Mouse (Mus musculus): ENCODE measurements around the gene Olfr776. TPM values are rescaled to one million over a fixed set of nuclear protein-coding genes. Genes with fewer than 3 reads are reported as not detected.
"Not testable (repeated sequence)": the region's sequence is repeated elsewhere in the genome, so short reads cannot be mapped to it uniquely, and the experiment has no call there.

Olfr776 gene
- polyA plus RNA-seq (2014; fragmentation: Nextera tagmentation; extraction: Ambion mirVana): not detected in 2 replicates

DNA sequence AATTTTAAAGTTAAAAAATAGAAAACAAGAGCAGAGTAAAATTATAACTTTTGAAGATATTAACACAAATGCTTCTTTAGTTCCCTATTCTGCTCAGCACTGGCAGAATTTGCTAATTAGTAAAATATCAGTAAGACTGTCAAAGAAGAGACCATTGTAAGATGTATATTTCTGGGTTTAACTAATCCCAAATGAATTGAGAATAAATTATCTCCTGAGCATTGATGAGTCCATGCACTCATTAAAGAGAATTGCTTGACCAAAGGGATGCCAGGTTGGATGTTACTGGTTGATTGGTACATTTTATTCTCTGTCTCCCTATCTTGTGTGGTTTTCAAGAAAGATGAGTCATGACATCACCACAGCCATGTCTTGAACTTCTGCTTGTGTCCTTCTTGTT is at the start of gene Olfr776:
Gene Olfr776, plus strand, starts transcription at position 301 of the 400 bp plus-strand sequence.
- no peak within 1 kb of the TSS for H3K9ac ChIP-seq (replicated peaks; ENCODE audit: low read length)
- no peaks in the 10 kb centered on the region for H3K9me3 ChIP-seq (replicated peaks; ENCODE audit: control insufficient read depth, low read length)
- no peaks in the 10 kb centered on the region for H3K36me3 ChIP-seq (replicated peaks; ENCODE audit: control insufficient read depth, insufficient read depth, low read depth, low read length)
- no peak within 1 kb of the TSS for H3K27ac ChIP-seq (replicated peaks; ENCODE audit: low read depth, low read length)
- DNase-seq (ENCODE audit: low spot score): no peak
- ATAC-seq (replicated peaks; ENCODE audit: insufficient number of reproducible peaks, low FRiP score, low TSS enrichment, low read depth): no peak
- H3K27me3 ChIP-seq (ENCODE audit: control insufficient read depth, insufficient read depth, low read length): no peaks in the 10 kb centered on the region
- no peak within 1 kb of the TSS for H3K4me2 ChIP-seq (ENCODE audit: low read depth, low read length)
- no peaks in the 10 kb centered on the region for H3K4me1 ChIP-seq (ENCODE audit: control insufficient read depth, insufficient read depth, low read length)
- no peak within 1 kb of the TSS for H3K4me3 ChIP-seq (ENCODE audit: low read depth, low read length)

DNA sequence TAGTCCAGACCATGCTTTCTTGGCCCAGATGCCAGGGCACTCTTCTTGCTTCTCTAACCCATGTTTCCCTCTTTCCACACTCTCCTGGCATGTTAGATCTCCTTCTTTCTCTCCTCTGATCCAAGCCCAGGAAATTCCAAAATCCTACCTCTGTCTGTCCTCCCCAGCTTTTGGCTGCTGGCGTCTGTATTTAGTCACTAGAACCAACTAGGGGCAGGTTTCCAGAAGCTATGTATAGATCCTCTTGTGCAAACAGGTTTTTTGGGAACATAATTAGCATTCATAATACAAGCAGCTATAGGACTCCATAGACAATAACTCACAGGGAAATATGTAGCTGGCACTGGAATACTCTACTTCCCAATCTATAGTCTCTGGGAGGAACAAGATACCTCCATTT is 28.2 kb upstream of the Olfr776 start:
- H3K4me3 ChIP-seq (ENCODE audit: low read depth, low read length): no peak overlapping the region
- H3K4me2 ChIP-seq (ENCODE audit: low read depth, low read length): no peak overlapping the region
- 88% methylated on average over 1 of the region's 1 CpGs for WGBS
- H3K9me3 ChIP-seq (replicated peaks; ENCODE audit: control insufficient read depth, low read length): no peaks in the 10 kb centered on the region
- no peak for ATAC-seq (replicated peaks; ENCODE audit: insufficient number of reproducible peaks, low FRiP score, low TSS enrichment, low read depth)
- H3K9ac ChIP-seq (replicated peaks; ENCODE audit: low read length): no peak overlapping the region
- no peaks in the 10 kb centered on the region for H3K4me1 ChIP-seq (ENCODE audit: control insufficient read depth, insufficient read depth, low read length)
- DNase-seq (ENCODE audit: low spot score): no peak
- H3K36me3 ChIP-seq (replicated peaks; ENCODE audit: control insufficient read depth, insufficient read depth, low read depth, low read length): no peaks in the 10 kb centered on the region
- no peaks in the 10 kb centered on the region for H3K27me3 ChIP-seq (ENCODE audit: control insufficient read depth, insufficient read depth, low read length)
- no peak overlapping the region for H3K27ac ChIP-seq (replicated peaks; ENCODE audit: low read depth, low read length)

DNA sequence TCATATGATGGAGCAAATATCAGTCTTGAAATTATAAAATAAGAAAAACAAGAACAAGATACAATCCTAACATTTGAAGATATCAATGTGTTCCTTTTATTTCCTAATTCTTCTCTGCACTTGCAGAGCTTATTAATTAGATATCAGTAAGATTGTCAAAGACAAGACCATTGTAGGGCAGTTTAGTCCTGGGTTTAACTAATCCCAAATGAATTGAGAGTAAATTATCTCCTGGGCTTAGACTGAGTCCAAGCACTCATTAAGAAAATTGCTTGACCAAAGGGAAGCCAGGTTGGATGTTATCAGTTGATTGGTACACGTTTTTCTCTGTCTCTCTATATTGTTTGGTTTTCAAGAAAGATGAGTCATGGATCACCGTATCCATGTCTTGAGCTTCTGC is 23.0 kb upstream of the Olfr776 start, which contains the start of gene Olfr774:
Gene Olfr774, plus strand, starts transcription at position 301 of the 400 bp plus-strand sequence.
- WGBS: 68% methylated on average over 2 of the region's 2 CpGs
- DNase-seq (ENCODE audit: low spot score): no peak
- Histone ChIP-seq H3K4me3 (ENCODE audit: low read depth, low read length) (no peak within 1 kb of the TSS), H3K27ac (replicated peaks; ENCODE audit: low read depth, low read length) (no peak within 1 kb of the TSS), H3K36me3 (replicated peaks; ENCODE audit: control insufficient read depth, insufficient read depth, low read depth, low read length) (no peaks in the 10 kb centered on the region), H3K4me1 (ENCODE audit: control insufficient read depth, insufficient read depth, low read length) (no peaks in the 10 kb centered on the region), H3K9me3 (replicated peaks; ENCODE audit: control insufficient read depth, low read length) (no peaks in the 10 kb centered on the region), H3K27me3 (ENCODE audit: control insufficient read depth, insufficient read depth, low read length) (no peaks in the 10 kb centered on the region), H3K9ac (replicated peaks; ENCODE audit: low read length) (no peak within 1 kb of the TSS), H3K4me2 (ENCODE audit: low read depth, low read length) (no peak within 1 kb of the TSS)
- no peak for ATAC-seq (replicated peaks; ENCODE audit: insufficient number of reproducible peaks, low FRiP score, low TSS enrichment, low read depth)

DNA sequence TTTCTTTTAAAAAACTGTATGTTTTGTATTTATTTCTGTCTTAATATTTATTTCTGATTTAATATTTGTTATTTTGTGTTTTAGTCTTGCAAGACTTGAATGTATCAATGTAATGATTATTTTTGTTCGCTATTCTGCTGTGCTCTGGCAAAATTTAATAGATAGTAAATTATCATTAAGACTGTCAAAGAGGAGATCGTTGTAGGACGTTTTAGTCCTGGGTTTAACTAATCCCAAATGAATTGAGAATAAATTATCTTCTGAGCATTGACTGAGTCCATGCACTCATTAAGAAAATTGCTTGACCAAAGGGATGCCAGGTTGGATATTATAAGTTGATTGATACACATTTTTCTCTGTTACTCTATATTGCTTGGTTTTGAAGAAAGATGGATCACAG is 10.8 kb upstream of the Olfr776 start, which contains the start of gene Olfr775:
Gene Olfr775, plus strand, starts transcription at position 301 of the 400 bp plus-strand sequence.
- H3K4me3 ChIP-seq (ENCODE audit: low read depth, low read length): no peak within 1 kb of the TSS
- H3K9me3 ChIP-seq (replicated peaks; ENCODE audit: control insufficient read depth, low read length): no peaks in the 10 kb centered on the region
- H3K9ac ChIP-seq (replicated peaks; ENCODE audit: low read length): no peak within 1 kb of the TSS
- H3K4me2 ChIP-seq (ENCODE audit: low read depth, low read length): no peak within 1 kb of the TSS
- no peaks in the 10 kb centered on the region for H3K4me1 ChIP-seq (ENCODE audit: control insufficient read depth, insufficient read depth, low read length)
- WGBS: 73% methylated on average over 3 of the region's 3 CpGs
- no peak within 1 kb of the TSS for H3K27ac ChIP-seq (replicated peaks; ENCODE audit: low read depth, low read length)
- H3K36me3 ChIP-seq (replicated peaks; ENCODE audit: control insufficient read depth, insufficient read depth, low read depth, low read length): no peaks in the 10 kb centered on the region
- no peak for ATAC-seq (replicated peaks; ENCODE audit: insufficient number of reproducible peaks, low FRiP score, low TSS enrichment, low read depth)
- DNase-seq (ENCODE audit: low spot score): no peak
- H3K27me3 ChIP-seq (ENCODE audit: control insufficient read depth, insufficient read depth, low read length): no peaks in the 10 kb centered on the region

DNA sequence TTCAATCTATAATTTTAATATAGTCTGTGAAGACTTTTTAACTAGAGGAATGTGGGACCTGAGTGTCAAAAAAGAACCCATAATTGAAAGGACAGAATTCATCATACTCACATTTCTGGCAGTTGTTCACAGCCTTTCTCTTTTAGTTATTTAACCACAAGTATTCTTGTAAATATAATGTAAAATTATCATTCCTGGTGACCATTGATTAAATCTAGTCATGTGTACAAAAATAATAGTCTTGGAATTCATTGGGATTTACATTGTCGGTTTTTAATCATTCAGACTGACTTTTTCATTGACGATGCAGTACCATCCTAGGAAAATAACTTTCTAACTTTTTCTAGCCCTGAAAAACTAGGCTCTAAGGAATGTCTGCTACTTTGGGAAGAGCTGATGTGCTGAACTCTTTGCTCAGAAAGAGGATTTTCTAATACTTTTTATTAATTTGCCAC is 12.2 kb downstream of the Olfr776 start, which contains the start of gene Olfr777:
Gene Olfr777, minus strand, starts transcription at position 405 of the 455 bp plus-strand sequence.
- Histone ChIP-seq H3K27ac (replicated peaks; ENCODE audit: low read depth, low read length) (no peak within 1 kb of the TSS), H3K4me3 (ENCODE audit: low read depth, low read length) (no peak within 1 kb of the TSS), H3K9ac (replicated peaks; ENCODE audit: low read length) (no peak within 1 kb of the TSS), H3K27me3 (ENCODE audit: control insufficient read depth, insufficient read depth, low read length) (no peaks in the 10 kb centered on the region), H3K9me3 (replicated peaks; ENCODE audit: control insufficient read depth, low read length) (no peaks in the 10 kb centered on the region), H3K4me1 (ENCODE audit: control insufficient read depth, insufficient read depth, low read length) (no peaks in the 10 kb centered on the region), H3K36me3 (replicated peaks; ENCODE audit: control insufficient read depth, insufficient read depth, low read depth, low read length) (no peaks in the 10 kb centered on the region), H3K4me2 (ENCODE audit: low read depth, low read length) (no peak within 1 kb of the TSS)
- DNase-seq (ENCODE audit: low spot score) (no peak), ATAC-seq (replicated peaks; ENCODE audit: insufficient number of reproducible peaks, low FRiP score, low TSS enrichment, low read depth) (no peak)
- 94% methylated on average over 2 of the region's 2 CpGs for WGBS

DNA sequence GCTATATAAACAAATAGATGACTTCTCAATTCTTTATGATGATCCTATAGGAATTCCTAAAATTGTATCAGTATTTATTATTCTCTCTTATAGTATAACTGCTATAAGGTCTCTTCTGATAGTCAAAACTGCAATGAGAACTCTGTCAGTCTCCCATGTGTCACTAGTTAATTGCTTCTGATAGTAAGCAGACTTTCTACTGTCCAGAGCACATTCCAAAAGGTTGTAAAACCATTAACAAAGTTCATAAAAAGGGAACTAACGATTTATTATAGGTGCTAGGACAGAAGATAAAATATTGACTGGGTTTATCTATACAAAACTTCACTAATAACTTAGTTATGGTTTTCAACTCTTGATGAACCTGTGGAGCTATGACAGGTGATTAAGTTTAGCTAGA is 54.0 kb downstream of the Olfr776 start:
- not testable (repeated sequence) for H3K27ac ChIP-seq (replicated peaks; ENCODE audit: low read depth, low read length); H3K36me3 ChIP-seq (replicated peaks; ENCODE audit: control insufficient read depth, insufficient read depth, low read depth, low read length); H3K4me3 ChIP-seq (ENCODE audit: low read depth, low read length); H3K9ac ChIP-seq (replicated peaks; ENCODE audit: low read length); H3K4me1 ChIP-seq (ENCODE audit: control insufficient read depth, insufficient read depth, low read length); H3K9me3 ChIP-seq (replicated peaks; ENCODE audit: control insufficient read depth, low read length); ATAC-seq (replicated peaks; ENCODE audit: insufficient number of reproducible peaks, low FRiP score, low TSS enrichment, low read depth); H3K4me2 ChIP-seq (ENCODE audit: low read depth, low read length); DNase-seq (ENCODE audit: low spot score); H3K27me3 ChIP-seq (ENCODE audit: control insufficient read depth, insufficient read depth, low read length)
- 55% methylated on average over 1 of the region's 1 CpGs for WGBS

DNA sequence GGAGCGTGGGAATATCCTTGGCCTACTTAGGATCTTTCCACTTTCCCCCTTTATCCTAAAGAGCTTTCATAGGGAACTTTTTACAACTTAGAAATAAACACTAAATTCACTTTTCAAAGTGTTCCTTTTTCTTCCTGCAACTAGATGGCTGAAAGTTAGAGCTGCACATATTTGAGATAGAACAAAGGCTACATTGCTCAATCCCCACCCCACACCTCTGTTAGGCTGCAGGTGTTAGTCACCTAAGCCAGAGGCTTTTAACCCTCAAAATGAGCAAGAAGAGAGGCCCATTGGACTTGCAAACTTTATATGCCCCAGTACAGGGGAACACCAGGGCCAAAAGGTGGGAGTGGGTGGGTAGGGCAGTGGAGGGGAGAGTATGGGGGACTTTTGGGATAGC is 54.6 kb downstream of the Olfr776 start:
- not testable (repeated sequence) for H3K27me3 ChIP-seq (ENCODE audit: control insufficient read depth, insufficient read depth, low read length); H3K9me3 ChIP-seq (replicated peaks; ENCODE audit: control insufficient read depth, low read length); H3K4me2 ChIP-seq (ENCODE audit: low read depth, low read length); H3K4me1 ChIP-seq (ENCODE audit: control insufficient read depth, insufficient read depth, low read length); ATAC-seq (replicated peaks; ENCODE audit: insufficient number of reproducible peaks, low FRiP score, low TSS enrichment, low read depth); H3K27ac ChIP-seq (replicated peaks; ENCODE audit: low read depth, low read length); H3K9ac ChIP-seq (replicated peaks; ENCODE audit: low read length); H3K4me3 ChIP-seq (ENCODE audit: low read depth, low read length); H3K36me3 ChIP-seq (replicated peaks; ENCODE audit: control insufficient read depth, insufficient read depth, low read depth, low read length); DNase-seq (ENCODE audit: low spot score)
- WGBS: no CpG with 5 or more reads among the region's 1 CpGs

Measured in embryonic facial prominence, embryonic 11.5 days (tissue).